Mouse (Mus musculus) embryo, embryonic 10.5 days (tissue): ENCODE data around the gene Psmd11.
A peak's percentile ranks its signal among the peaks of the same experiment; 100 is the strongest.
"Not testable (repeated sequence)": the region's sequence is repeated elsewhere in the genome, so short reads cannot be mapped to it uniquely, and the experiment has no call there.

Source experiments
- DNase-seq: peaks from one replicate; pipeline ENCODE4 v3.0.0-alpha.2; 2015; ENCODE audit warnings: low spot score

Psmd11 gene

DNA sequence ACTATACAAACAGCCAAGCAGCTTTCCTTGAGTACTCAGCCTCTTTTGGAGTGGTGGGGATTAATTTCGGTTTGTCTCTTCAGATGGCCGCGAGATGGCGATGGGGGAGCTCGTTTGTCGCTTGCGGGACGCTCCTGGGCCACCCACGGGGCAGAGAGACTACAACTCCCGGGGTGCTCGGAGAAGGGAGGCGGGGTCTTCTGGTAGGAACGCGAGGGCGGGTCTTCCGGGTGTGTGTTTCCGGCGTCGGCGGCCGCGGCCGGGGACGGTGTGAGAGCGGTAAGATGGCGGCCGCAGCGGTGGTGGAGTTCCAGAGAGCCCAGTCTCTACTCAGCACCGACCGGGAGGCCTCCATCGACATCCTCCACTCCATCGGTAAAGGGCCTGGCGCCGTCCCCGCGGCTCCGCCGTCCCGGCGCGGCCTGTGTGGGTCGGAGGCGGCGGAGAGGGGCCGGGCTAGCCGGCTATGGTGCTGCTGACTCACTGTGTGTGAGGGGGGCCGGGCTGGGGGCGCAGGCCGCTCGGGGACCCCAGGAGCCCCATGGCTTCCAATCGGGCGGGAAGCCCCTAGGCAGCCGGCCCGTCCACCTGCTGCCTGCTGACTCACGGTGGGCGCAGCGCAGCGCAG is at the start of gene Psmd11:
Gene Psmd11, plus strand, starts transcription at position 235 of the 628 bp plus-strand sequence.
- DNase-seq, result peak; percentile 99

- DNase-seq, result not testable (repeated sequence)
Measured at GRCm38 (mm10) chr11:80379184-80379583, 49.2 kb upstream of the Psmd11 start.

DNA sequence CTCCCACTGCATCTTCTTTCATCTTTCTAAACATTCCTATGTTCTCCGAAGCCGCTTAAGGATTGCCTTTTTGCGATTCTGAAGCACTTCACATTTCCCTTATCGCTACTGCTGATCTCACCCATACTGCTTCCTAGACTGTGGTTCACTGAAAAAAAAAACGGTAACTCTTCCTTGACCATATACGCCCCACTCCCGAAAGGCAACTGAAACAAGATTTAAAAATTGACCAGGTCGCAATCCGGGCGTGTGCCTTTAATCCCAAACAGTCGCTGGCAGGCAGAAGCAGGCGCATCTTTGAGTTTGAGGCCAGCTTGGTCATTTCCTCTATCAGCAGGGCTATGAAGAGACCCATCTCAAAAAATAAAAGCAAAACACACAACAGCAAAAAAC is 45.8 kb upstream of the Psmd11 start:
- DNase-seq, result peak; percentile 57

- DNase-seq, result peak; percentile 98
Measured at GRCm38 (mm10) chr11:80383019-80383625, 45.3 kb upstream of the Psmd11 start, which contains the start of gene Zfp207. Gene Zfp207 (plus strand): TSS chr11:80383279.

- peak; percentile 67 for DNase-seq
Measured at GRCm38 (mm10) chr11:80383626-80384046, 44.8 kb upstream of the Psmd11 start.

GRCm38 (mm10) chr11:80384461-80384860 is 44.0 kb upstream of the Psmd11 start:
- DNase-seq, result no peak

DNA sequence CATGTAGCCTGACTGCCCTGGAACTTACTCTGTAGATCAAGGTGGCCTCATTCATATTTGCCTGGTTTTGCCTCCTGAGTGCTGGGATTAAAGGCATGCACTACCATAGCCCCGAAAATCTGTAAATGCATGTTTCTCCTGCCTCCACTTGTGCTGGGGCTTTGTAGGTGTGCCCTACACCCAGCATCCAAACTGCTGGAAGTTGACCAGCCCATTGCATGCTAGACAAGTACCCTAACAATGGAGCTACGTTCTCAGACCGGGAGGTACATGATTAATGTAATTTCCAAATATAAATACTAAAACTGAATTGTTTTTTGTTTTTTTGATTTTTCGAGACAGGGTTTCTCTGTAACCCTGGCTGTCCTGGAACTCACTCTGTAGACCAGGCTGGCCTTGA is 43.4 kb upstream of the Psmd11 start:
- no peak for DNase-seq

DNA sequence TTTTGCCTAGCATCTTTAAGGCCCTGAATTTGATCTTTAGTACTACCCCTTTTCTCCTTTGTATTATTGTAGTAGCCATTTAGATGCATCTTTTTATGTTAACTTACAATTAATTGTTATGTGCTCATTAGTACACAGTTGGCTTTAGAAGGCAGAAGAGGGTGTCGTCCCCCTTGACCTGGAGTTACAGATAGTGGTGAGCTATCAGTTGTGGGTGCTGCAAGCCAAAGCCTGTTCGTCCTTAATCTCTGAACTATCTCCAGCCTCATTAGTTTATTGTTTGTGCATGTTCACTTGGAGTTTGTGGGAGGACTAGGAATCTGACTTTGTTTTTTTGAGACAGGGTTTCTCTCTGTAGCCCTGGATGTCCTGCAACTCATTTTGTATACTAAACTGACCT is 41.6 kb upstream of the Psmd11 start:
- DNase-seq, result no peak

GRCm38 (mm10) chr11:80389885-80390284 is 38.5 kb upstream of the Psmd11 start:
- no peak for DNase-seq

- DNase-seq, result no peak
Measured at GRCm38 (mm10) chr11:80391407-80392120, 36.9 kb upstream of the Psmd11 start.

GRCm38 (mm10) chr11:80395930-80396329 is 32.5 kb upstream of the Psmd11 start:
- no peak for DNase-seq

GRCm38 (mm10) chr11:80396617-80397016 is 31.8 kb upstream of the Psmd11 start:
- DNase-seq, result no peak

DNA sequence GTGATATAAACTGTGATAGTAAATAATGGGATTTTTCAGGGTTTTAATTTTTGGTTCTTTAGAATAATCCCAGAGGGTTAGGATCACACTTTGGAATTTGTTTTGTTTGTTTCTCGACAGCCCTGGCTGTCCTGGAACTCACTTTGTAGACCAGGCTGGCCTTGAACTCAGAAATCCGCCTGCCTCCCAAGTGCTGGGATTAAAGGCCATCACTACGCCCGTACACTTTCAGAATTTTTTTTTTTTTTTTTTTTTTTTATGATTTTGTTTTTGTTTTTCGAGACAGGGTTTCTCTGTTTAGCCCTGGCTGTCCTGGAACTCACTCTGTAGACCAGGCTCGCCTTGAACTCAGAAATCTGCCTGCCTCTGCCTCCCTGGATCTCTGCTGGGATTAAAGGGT is 20.5 kb upstream of the Psmd11 start:
- DNase-seq, result not testable (repeated sequence)

DNA sequence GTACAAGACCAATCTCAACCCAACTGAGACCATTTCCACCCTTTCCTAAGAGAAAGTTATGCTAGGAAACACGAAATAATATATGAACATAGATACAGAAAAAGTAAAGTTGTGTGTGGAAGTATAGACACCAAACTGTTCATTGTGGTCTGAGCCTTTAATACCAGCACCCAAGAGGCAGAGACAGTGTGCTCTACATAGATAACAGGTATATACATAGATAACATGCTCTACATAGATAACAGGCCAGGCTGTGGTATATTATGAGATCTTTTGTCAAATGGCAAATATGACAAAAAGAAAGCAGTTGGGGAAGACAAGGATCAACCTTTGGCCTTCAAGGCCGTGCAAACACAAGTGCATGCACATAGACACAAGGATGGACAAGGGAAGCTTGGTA is 18.0 kb upstream of the Psmd11 start:
- no peak for DNase-seq

GRCm38 (mm10) chr11:80417085-80417484 is 11.3 kb upstream of the Psmd11 start:
- no peak for DNase-seq

DNA sequence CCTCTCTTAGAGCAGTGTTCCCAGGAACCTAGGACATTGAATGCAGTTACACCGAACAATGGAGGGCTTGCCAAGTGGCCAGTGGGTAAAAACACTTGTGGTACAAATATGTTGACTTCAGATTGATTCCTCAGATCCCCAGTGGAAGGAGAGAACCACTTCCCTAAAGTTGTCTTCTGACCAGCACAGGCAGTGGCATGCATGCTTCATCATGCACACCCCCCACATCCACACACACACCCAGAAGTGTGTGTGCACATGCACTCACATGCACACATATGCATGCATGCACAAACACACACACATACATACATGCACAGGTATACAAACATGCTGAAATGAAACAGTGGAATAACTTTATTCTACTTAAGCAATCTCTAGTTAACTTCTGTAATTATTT is 8.7 kb upstream of the Psmd11 start:
- no peak for DNase-seq

- no peak for DNase-seq
Measured at GRCm38 (mm10) chr11:80420202-80420984, 8.0 kb upstream of the Psmd11 start.

GRCm38 (mm10) chr11:80421421-80422047 is 6.9 kb upstream of the Psmd11 start:
- no peak for DNase-seq

- no peak for DNase-seq
Measured at GRCm38 (mm10) chr11:80424691-80425090, 3.7 kb upstream of the Psmd11 start.

DNA sequence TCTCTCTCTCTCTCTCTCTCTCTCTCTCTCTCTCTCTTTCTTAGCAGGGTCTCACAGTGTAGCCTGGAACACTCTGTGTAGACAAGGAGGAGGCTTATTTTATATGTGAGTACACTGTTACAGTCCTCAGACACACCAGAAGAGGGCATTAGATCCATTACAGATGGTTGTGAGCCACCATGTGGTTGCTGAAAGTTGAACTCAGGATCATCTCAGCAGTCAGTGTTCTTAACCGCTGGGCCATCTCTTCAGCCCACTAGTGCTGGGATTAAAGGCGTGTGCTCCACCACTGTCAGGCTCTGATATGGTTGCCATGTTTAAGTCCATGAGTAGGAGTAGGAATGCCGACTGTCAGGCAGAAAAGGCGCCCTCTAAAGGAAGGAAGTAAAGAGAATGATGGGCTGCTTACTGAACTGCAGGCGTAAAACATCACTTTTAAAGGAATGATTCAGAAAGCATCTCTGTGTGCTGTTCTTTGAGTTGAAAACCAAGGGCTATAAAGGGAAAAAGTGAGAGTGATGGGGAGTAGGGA is 3.1 kb upstream of the Psmd11 start:
- DNase-seq, result no peak

GRCm38 (mm10) chr11:80426029-80426813 is 2.2 kb upstream of the Psmd11 start:
- DNase-seq, result not testable (repeated sequence)
